ENCODE assay signal across 8 mouse cellular contexts in genomic region chr4:137487286-137488000, GRCm38 (mm10). TPM values are rescaled to one million over a fixed set of nuclear protein-coding genes. Genes with fewer than 3 reads are reported as not detected.
DNase-seq lines count a peak whose midpoint lies in the region; ATAC-seq and TF ChIP-seq lines count a peak whose summit lies in the region.

No protein-coding gene starts in this region.

- H3K4me1 ChIP-seq in heart, embryonic 12.5 days (replicated peaks), result peaks cover 87% of the 10 kb centered on the region

- peak overlapping the region; percentile 71 for H3K9ac ChIP-seq in heart, embryonic 12.5 days

- H3K4me3 ChIP-seq in C2C12 (ENCODE audit: insufficient read depth, poor library complexity, severe bottlenecking) (no peak overlapping the region), myocyte (no peak overlapping the region)
- H3K4me3 ChIP-seq in heart, embryonic 12.5 days, result no peak overlapping the region

- 15% methylated on average over 10 of the region's 10 CpGs for WGBS in heart, embryonic 12.5 days

- peak; percentile 41 for TF ChIP-seq POLR2A in myocyte (IDR thresholded peaks at IDR 0.05; ENCODE audit: insufficient read length, low read depth)

- no peaks in the 10 kb centered on the region for H3K9me3 ChIP-seq in heart, embryonic 12.5 days (replicated peaks)

- TF ChIP-seq CTCF in C2C12 (IDR thresholded peaks at IDR 0.05; ENCODE audit: control insufficient read depth, insufficient read depth, insufficient read length), result no peak

- H3K79me2 ChIP-seq in C2C12 (ENCODE audit: control insufficient read depth, insufficient read depth) (peaks cover 94% of the 10 kb centered on the region), myocyte (ENCODE audit: control insufficient read depth, insufficient read depth) (peaks cover 74% of the 10 kb centered on the region)

- H3K36me3 ChIP-seq in C2C12 (ENCODE audit: control insufficient read depth, insufficient read depth), result peaks cover 13% of the 10 kb centered on the region
- H3K36me3 ChIP-seq in heart, embryonic 12.5 days, result peaks cover 3% of the 10 kb centered on the region; the same call in 1 of the 2 replicates
- H3K36me3 ChIP-seq in myocyte (ENCODE audit: control insufficient read depth, insufficient read depth), result peaks cover 6% of the 10 kb centered on the region

- peak; percentile 79 for DNase-seq in adrenal gland, adult 8-10 months
- peak; percentile 89 for DNase-seq in kidney, postnatal 10 days
- no peak for DNase-seq in thymus, postnatal 4 days
- DNase-seq in layer of hippocampus, postnatal 36 days, result no peak

- peak; percentile 29 for ATAC-seq in heart, embryonic 12.5 days (ENCODE audit: insufficient number of reproducible peaks, low FRiP score)
- no peak for ATAC-seq in cerebellum, adult (ENCODE audit: insufficient number of reproducible peaks, low FRiP score, low TSS enrichment)

- H3K79me3 ChIP-seq in C2C12 (ENCODE audit: low read depth), result peaks cover 76% of the 10 kb centered on the region

- H3K4me2 ChIP-seq in heart, embryonic 12.5 days, result peak overlapping the region; percentile 56
- H3K4me2 ChIP-seq in myocyte (ENCODE audit: low read depth), result peak overlapping the region; percentile 79

- H3K27me3 ChIP-seq in C2C12 (ENCODE audit: control insufficient read depth, insufficient read depth, insufficient read length) (no peaks in the 10 kb centered on the region), myocyte (ENCODE audit: control insufficient read depth, insufficient read depth, insufficient read length) (no peaks in the 10 kb centered on the region)
- no peaks in the 10 kb centered on the region for H3K27me3 ChIP-seq in heart, embryonic 12.5 days (replicated peaks)

- peak overlapping the region; percentile 100 for H3K27ac ChIP-seq in heart, embryonic 12.5 days (ENCODE audit: poor library complexity, severe bottlenecking)

- H3ac ChIP-seq in C2C12 (ENCODE audit: control insufficient read depth, insufficient read length, low read depth) (no peak overlapping the region), myocyte (ENCODE audit: control insufficient read depth, insufficient read length) (no peak overlapping the region)

TF ChIP-seq in C2C12, 6 proteins besides CTCF, POLR2A, EP300 and RAD21:
- TF ChIP-seq USF1 (IDR thresholded peaks at IDR 0.05; ENCODE audit: low read depth) (no peak), FOSL1 (IDR thresholded peaks at IDR 0.05; ENCODE audit: insufficient read depth, low read length, poor library complexity, severe bottlenecking) (no peak), MYOD1 (IDR thresholded peaks at IDR 0.05; ENCODE audit: control insufficient read depth, insufficient read length, low read depth) (peak; percentile 75), CEBPB (IDR thresholded peaks at IDR 0.05; ENCODE audit: low read depth) (no peak), MYOG (IDR thresholded peaks at IDR 0.05; ENCODE audit: control insufficient read depth, extremely low read depth, insufficient read length) (no peak), MAX (IDR thresholded peaks at IDR 0.05) (no peak)

TF ChIP-seq in myocyte, 11 proteins besides CTCF, POLR2A, EP300 and RAD21:
- TF ChIP-seq TCF12 (IDR thresholded peaks at IDR 0.05; ENCODE audit: insufficient read depth, poor library complexity, severe bottlenecking), result peak; percentile 43
- no peak for TF ChIP-seq MAX (IDR thresholded peaks at IDR 0.05; ENCODE audit: low read depth)
- TF ChIP-seq MYOG (IDR thresholded peaks at IDR 0.05; ENCODE audit: control insufficient read depth in 1 of 3, insufficient read depth in 1 of 3, insufficient read length in 2 of 3, low read depth in 2 of 3), result peak; percentile 63 to 90 (median 63)
- TF ChIP-seq POLR2AphosphoS2 (IDR thresholded peaks at IDR 0.05; ENCODE audit: insufficient read length, low read depth), result peak; percentile 28
- TF ChIP-seq CEBPB (IDR thresholded peaks at IDR 0.05; ENCODE audit: insufficient read depth, poor library complexity, severe bottlenecking), result no peak
- peak; percentile 14 to 86 (median 80) for TF ChIP-seq MYOD1 (IDR thresholded peaks at IDR 0.05; ENCODE audit: control insufficient read depth in 1 of 3, insufficient read length in 2 of 3, low read depth in 2 of 3)

RNA-seq across cellular contexts. Expression of gene Hspg2, which starts 18.9 kb away (rescaled TPM):
- 108 TPM for polyA plus RNA-seq in C2C12 (2012; fragmentation: generic; extraction: Trizol)
- total RNA-seq in adrenal gland, adult 8-10 months (2022), result 100 to 1,000 TPM; 107 to 236 (median 145) TPM
- polyA plus RNA-seq in heart, embryonic 12.5 days (2016; fragmentation: Nextera tagmentation; extraction: Ambion mirVana), result 51.8 and 61.5 TPM in 2 replicates
- polyA plus RNA-seq in myocyte (2012; fragmentation: generic; extraction: Trizol), result 209 TPM
- 1 to 10 TPM; 6.4 to 7.3 TPM for total RNA-seq in layer of hippocampus, postnatal 36 days (2021)

RNA-seq across cellular contexts. Expression of gene 1700013G24Rik, which starts 34.4 kb away (rescaled TPM):
- polyA plus RNA-seq in C2C12 (2012; fragmentation: generic; extraction: Trizol) (0.06 TPM), myocyte (2012; fragmentation: generic; extraction: Trizol) (0.55 TPM)
- not detected for total RNA-seq in adrenal gland, adult 8-10 months (2022)
- polyA plus RNA-seq in heart, embryonic 12.5 days (2016; fragmentation: Nextera tagmentation; extraction: Ambion mirVana), result not detected in 2 replicates
- total RNA-seq in layer of hippocampus, postnatal 36 days (2021), result not detected

RNA-seq across cellular contexts. Expression of gene Cela3b, which starts 57.1 kb away (rescaled TPM):
- not detected for polyA plus RNA-seq in C2C12 (2012; fragmentation: generic; extraction: Trizol)
- under 1 TPM in 1 of 4 experiments, not detected in 3; 0.42 TPM for total RNA-seq in adrenal gland, adult 8-10 months (2022)
- polyA plus RNA-seq in heart, embryonic 12.5 days (2016; fragmentation: Nextera tagmentation; extraction: Ambion mirVana), result not detected in 2 replicates
- polyA plus RNA-seq in myocyte (2012; fragmentation: generic; extraction: Trizol), result 0.38 TPM
- total RNA-seq in layer of hippocampus, postnatal 36 days (2021), result not detected

Comparison
In these comparisons a context has a peak if more than half of its experiments do, and no peak if none do; other contexts are left out.
1. DNase-seq: peak in adrenal gland, adult 8-10 months (single experiment) and kidney, postnatal 10 days (single experiment); none in thymus, postnatal 4 days (single experiment) and layer of hippocampus, postnatal 36 days (0 of 2).